Mouse (Mus musculus) ES-Bruce4 (cell line): ENCODE results near the gene Wdr20rt.

Source experiments
- CTCF ChIP-seq: IDR thresholded peaks from one replicate; pipeline ENCODE4 v1.8.1; 2011; ENCODE audit warnings: low read depth, low read length
- EP300 ChIP-seq: IDR thresholded peaks from 2 replicates; pipeline ENCODE4 v1.6.1; 2011; ENCODE audit warnings: low read depth, low read length; ENCODE audit not compliant: insufficient read depth
- POLR2A ChIP-seq: IDR thresholded peaks from one replicate; pipeline ENCODE4 v1.8.1; 2011; ENCODE audit warnings: low read length; ENCODE audit not compliant: insufficient read depth

DNA sequence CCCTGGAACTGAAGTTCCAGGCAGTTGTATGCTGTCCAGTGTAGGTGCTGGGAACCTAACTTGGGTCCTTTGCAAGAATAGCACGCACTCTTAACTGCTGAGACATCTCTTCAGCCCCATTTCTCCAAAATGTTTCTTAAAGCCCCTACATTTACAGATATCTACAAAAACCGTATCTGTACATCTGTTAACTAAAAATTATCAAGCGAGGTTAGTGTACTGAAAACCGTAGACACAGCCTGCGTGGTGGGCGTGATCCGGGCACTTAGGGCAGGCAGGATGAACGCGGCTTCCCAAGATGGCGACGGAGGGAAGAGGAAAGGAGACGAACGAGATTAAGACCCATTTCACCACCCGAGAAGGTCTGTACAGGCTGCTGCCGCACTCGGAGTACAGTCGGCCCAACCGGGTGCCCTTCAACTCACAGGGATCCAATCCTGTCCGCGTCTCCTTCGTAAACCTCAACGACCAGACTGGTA lies at the start of gene Wdr20rt:
- TF ChIP-seq CTCF (no peak), POLR2A (no peak), EP300 (no peak)
